Mouse (Mus musculus) heart, postnatal 36 days (tissue): ENCODE results near the gene Nodal. TPM values are rescaled to one million over a fixed set of nuclear protein-coding genes. Genes with fewer than 3 reads are reported as not detected.
A peak's percentile ranks its signal among the peaks of the same experiment; 100 is the strongest.

Experiments used
- DNase-seq, 2 experiments: peaks; one replicate each; pipeline ENCODE4 v3.0.0; 2021 to 2022
- intact Hi-C: fragments of 180-260 bp; cut with DNase I; formaldehyde crosslinking; loops from one replicate; pipeline ENCODE4 v1.15.1; 2025
- total RNA-seq, 2 experiments: library from RNA; stranded (reverse); gene quantifications; 2 replicates each; pipeline ENCODE4 v1.2.3; 2021

Gene Nodal
- total RNA-seq, 2 experiments from 2014 or later, result 0.11 TPM; not detected in 1

DNA sequence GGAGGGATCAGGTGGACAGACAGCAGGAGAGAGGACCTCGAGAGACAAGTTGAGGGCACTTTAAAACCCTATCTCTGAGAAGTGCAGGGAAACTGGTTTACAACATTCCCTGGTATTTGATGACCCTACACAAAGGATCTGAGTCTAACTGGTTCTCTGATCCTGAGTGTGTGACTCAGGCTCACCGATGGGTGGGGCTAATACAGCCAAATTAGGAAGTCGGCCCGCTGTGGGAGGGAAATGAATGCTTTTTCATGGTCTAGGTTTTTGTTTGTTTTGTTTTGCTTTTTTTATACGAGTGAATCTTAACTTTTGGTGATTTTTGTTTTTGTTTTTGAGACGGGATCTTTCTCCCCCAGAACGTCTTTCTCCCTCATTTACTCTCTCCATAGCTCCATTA lies 51.1 kb downstream of the Nodal start:
- intact Hi-C loops, result no loop called here
- DNase-seq, result no peak

DNA sequence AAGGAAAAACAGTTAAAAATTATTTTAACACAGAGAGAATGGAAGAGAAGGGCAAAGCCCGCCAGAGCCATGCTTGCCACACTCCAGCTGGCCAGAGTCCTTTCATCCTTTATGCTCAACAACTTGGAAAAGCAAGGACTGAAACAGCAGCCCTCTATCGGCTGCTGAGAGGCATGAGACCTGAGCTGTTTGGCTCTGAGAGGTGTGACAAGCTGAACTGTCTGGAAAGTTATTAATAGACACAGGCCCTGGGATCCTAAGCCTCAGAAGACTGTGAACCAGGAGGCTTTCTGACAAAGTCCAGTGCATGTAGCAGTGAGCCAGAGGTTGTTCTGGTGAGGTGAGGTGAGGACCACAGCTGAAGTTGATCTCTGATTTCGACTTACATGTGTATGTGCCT lies 55.9 kb downstream of the Nodal start:
- intact Hi-C loops, result no loop called here
- DNase-seq, result peak in 1 of 2 experiments; percentile 30

DNA sequence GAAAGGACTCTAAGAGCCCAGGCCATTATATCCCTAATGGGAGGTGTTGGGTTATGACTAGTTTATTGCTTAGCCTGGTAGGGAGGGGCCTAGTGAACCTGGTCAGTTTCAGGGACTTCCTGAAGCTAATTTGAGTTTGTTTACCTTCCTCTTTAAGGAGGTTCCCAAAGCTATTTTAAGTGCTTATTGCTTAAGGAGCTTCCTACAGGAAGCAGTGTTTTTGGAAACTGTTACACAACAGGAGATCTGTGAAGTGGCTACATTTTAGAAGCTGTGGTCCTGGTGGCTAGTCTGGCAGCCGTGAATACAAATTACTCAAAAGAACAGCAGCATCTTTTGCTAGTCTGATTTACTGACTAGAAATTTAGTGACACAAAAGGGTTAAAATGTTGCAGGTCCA lies 56.6 kb downstream of the Nodal start:
- no peak for DNase-seq
- intact Hi-C loops, result no loop called here

Other genes starting within 250 kb of the Nodal start
- gene Tbata, start 246.0 kb upstream of the Nodal start, total RNA-seq, result not detected
- 1 to 10 TPM in 1 of 2 experiments, under 1 TPM in 1; 0.83 to 1.9 TPM for gene Adamts14, start 144.5 kb upstream of the Nodal start, total RNA-seq
- gene Prf1, start 120.1 kb upstream of the Nodal start, total RNA-seq, result under 1 TPM in 1 of 2 experiments, not detected in 1; 0.11 TPM
- 10 to 100 TPM; 19.9 to 21.6 TPM for gene Pald1, start 34.4 kb upstream of the Nodal start, total RNA-seq
- gene Eif4ebp2, start 34.7 kb downstream of the Nodal start, total RNA-seq, result 10 to 100 TPM; 65.4 to 74.1 TPM
- gene Lrrc20, start 57.8 kb downstream of the Nodal start, total RNA-seq, result 10 to 100 TPM; 29.5 to 31.6 TPM
- not detected for gene Npffr1, start 177.5 kb downstream of the Nodal start, total RNA-seq
- gene Ppa1, start 230.6 kb downstream of the Nodal start, total RNA-seq, result 10 to 100 TPM; 65.3 to 70.5 TPM